Mouse (Mus musculus) heart, postnatal 0 days (tissue): ENCODE results near the gene Tigar.

Source experiments
- CTCF ChIP-seq: IDR thresholded peaks from 2 replicates; pipeline ENCODE4 v1.5.1; 2016; ENCODE audit warnings: antibody characterized with exemption, control low read depth, low read depth
- EP300 ChIP-seq: IDR thresholded peaks from 2 replicates; pipeline ENCODE4 v1.6.1; 2016; ENCODE audit warnings: antibody characterized with exemption, low read depth

DNA sequence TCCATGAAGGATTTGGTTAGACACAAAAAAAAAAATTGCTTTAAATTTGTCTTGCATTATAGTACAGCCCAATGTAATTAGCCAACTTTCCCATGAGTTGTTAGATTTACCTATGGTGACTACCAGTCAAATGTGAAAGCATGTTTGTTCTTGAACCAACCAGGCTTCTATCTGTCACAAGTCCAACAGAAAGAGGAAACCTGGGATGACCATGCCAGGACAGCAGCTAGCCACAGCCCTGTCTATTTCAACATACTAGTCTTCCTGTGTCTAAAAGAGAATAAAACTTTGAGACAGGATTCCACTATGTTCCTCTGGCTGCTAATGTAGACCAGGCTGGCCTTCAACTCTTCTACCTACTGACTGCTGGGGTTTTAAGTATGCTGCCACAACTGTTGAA, 1.9 kb downstream of the Tigar start:
- no peak for TF ChIP-seq EP300
- no peak for TF ChIP-seq CTCF
